Mouse (Mus musculus): ENCODE results near the gene Mto1.

GRCm38 (mm10) chr9:78429551-78429950 is 18.5 kb upstream of the Mto1 start:
- TF ChIP-seq NELFE (IDR thresholded peaks at IDR 0.05; ENCODE audit: low read depth, low read length) (no peak), EP300 (IDR thresholded peaks at IDR 0.05; ENCODE audit: low read length) (no peak), E2F4 (IDR thresholded peaks at IDR 0.05; ENCODE audit: insufficient replicate concordance, low read depth, low read length) (no peak), JUND (conservative IDR thresholded peaks at IDR 0.05; ENCODE audit: low read depth, low read length) (no peak), MAFK (IDR thresholded peaks at IDR 0.05; ENCODE audit: insufficient replicate concordance, low read length) (no peak), NRF1 (IDR thresholded peaks at IDR 0.05; ENCODE audit: low read depth, low read length) (no peak)
